Mouse (Mus musculus): ENCODE results near the gene Acap2.

DNA sequence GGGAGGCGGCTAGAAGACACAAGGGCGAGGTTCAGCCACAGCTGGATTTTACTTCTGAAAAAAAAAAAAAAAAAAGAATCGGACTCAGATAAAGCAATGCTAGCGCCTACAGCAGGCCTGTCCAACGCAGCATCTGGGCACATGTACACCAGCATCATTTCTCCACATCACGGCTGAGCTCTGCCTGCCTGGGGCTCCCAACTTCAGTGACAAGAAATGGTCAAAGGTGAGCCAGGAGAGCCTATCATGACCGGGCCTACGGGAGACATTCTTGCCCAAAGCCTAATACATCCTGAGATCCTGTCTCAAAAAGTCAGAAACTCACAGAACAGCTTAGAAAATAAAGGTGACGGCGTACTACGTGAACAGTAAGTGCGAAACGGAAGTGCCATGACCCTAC, 140.3 kb downstream of the Acap2 start:
- TF ChIP-seq POLR2A (IDR thresholded peaks at IDR 0.05; ENCODE audit: low read depth, low read length) = no peak
- no peak for TF ChIP-seq CTCF (conservative IDR thresholded peaks at IDR 0.05 in 1 of 2, IDR thresholded peaks at IDR 0.05 in 1 of 2; ENCODE audit: low read depth in 2 of 2, low read length in 2 of 2)
- TF ChIP-seq MAX (IDR thresholded peaks at IDR 0.05; ENCODE audit: low read length) = no peak
- no peak for TF ChIP-seq PAX5 (IDR thresholded peaks at IDR 0.05; ENCODE audit: low read length)
- TF ChIP-seq RAD21 (IDR thresholded peaks at IDR 0.05; ENCODE audit: low read depth, low read length) = no peak
- TF ChIP-seq KAT2A (IDR thresholded peaks at IDR 0.05; ENCODE audit: insufficient replicate concordance, low read length) = no peak
- TF ChIP-seq ZKSCAN1 (IDR thresholded peaks at IDR 0.05; ENCODE audit: borderline replicate concordance, low read depth, low read length) = no peak

Data from CH12.LX (cell line).